Mouse (Mus musculus): ENCODE measurements around the gene Osbpl9.

The Osbpl9 gene

DNA sequence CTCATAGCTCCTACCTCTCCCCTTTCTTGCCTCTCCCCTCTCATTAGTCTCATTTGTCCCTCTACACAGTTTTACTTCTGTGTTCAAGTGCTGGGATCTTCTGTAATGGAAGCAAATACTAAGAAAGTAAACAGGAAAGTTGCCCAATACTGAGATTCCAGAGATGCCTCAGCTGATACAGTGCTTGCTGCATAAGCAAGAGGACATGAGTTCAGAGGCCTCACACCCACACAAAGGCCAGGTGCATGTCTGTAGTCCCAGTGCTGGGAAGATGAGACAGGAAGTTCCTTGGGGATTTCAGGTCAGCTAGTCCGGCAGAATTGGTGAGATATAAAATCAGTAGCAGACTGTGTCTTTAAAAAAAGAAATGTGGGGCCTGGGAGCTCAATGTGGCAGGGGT is 2.3 kb upstream of the Osbpl9 start:
- no peak for DNase-seq

DNA sequence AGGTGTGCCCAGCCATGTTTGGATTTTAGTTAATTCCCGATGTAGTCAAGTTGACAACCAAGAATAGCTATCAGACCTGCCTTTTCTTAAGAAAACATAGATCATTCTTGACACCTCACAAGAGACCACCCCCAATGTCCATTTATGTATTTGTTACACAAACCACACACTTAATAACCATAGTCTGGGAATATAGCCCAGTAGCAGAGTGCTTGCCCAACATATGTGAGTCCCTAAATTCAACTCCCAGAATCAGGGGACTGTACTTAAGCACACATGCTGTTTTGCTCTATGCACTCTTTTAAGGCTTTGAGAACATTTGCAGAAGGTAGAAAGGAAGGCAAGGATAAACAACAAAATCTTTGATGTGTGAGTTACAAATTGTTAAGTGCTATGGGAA is 1.9 kb upstream of the Osbpl9 start:
- no peak for DNase-seq

DNA sequence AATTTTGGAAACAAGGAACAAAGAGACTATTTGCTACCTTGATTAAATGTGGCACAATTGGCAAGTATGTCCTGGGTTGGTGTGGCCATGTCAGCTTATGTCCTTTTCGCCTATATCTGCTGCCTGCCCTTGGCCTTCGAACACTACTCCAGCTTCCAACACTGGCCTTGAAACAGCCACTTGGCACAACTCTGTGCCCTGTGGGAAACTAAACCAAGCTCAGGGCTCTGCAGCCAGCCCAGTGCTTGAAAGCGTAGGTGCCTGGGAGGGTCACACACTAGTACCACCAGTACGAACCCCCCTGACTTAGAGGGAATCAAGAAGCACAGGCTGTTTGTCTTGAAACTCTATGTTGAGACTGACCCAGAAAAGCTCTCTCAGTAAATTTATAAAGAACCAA is 3.0 kb downstream of the Osbpl9 start:
- DNase-seq = peak in 1 of 2 experiments; percentile 22

DNA sequence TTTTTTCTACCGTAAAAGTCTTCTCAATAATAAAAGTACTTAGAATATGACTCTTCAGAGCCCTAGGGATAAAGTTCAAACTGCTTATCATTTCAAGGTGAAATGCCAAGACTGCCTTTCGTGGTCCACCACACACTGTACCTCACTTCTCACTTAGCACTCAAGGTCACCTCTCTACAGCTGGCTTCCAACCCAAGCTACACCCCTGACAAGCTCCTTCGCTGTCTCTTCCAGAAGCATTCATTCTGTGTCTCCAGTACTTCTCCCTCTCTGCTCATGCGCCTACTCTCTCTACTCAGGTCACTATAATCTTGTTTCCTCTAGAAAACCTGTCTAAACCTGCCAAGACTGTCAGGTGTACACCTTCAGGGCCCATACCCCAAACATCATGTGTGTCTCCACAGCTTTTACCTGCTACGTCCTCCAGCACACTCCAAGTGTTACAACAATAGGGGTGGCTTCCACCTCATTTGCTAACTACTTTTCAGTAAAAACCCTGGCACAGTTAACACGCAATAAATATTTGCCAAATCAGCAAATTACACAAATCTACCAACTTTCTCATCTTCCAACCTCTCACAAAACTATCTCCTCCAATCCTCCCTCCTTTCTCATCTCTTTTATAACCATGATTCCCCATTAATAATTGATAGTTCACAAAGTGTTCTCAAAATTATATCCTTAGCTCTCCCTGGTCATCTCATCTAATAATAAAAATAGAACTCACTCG is 6.0 kb downstream of the Osbpl9 start:
- no peak for DNase-seq

DNA sequence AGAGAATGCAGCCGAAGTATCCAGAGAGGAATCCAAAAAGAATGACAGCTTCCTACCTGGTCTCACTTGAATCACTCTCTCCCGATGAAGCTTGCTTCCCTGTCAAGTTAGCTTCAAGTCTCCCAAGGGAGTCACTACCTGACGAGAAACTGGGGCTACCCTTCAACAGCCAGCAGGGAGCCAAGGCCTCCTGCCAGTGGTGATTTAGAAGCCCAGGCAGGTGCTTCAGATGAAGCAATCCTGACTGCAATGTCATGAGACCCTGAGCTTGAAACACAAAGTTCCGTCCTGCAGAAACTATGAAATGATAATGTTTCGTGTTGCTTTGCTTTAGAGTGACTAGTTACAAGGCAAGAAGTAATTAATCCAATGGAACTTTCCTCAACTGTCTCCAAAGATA is 8.2 kb downstream of the Osbpl9 start:
- DNase-seq = no peak

DNA sequence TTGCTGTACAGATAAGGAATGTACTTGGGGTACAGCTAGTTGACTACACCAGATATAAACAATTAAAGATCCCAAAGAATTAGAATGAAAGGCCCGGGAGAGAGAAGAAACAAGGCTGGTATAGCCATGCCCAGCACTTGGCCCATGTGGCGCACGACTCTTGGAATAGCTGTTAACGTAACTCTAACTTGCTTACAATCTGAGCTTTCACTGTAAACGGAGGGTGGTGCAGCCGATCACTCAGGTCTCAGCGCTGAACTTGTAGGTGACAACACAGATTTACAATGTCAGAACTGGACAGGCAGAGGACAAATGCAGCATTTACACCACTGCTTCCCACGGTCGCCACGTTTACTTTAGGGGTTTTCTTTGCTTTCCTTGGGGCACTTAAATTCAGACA is 10.5 kb downstream of the Osbpl9 start:
- DNase-seq = no peak

DNA sequence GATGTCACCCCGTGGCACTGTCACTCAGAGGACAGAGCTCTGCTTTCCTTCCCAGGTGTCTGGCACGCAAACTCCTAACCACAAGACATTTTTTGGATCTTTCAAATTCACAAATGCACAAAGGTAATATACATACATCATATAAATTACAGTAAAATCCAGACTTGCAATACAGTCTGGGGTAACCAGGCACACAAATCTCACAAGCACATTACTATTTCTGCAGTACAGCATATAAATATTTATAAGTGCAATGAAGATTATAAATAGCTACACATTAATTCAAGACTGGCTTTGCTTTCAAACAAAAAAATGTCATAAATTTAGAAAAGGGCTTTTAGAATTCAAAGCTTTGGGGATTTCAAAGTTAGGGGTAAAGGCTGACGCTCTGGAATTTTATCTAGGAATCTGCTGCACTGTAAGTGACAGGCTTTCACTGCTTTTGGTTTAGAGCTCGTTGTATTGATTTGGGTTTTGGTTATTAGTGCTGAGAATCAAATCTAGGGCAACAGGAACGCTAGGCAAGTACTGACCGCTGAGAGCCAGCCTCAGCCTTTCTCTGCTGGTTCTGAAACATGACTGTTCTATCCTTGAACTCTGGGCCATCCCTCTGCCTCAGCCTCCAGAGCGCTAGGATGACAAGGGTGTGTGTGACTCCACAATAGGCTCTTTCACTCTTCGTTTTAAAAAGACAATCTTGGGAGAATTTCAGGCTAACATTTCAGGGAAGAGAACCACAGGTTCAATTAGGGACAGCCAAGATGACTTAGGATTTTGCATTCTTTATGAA is 16.3 kb downstream of the Osbpl9 start:
- DNase-seq = no peak

DNA sequence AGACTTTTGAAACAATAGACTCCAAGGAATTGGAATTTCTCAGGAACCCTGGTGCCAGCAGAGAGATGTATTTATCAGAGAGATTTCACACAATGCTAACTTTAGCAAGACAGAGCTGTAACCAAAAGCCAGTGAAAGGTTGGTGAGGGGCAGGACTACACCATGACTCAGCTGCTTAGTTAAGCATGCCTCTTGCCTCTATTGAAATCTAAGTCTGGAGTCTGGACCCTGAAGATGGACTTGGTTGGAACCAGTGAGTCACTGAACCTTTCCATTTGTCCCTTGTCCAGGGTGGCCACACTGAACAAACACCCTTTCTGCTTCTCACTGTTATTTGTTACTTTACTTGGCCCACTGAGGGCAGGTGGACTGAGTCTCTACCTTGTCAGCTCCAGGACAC is 26.4 kb downstream of the Osbpl9 start:
- DNase-seq = no peak

DNA sequence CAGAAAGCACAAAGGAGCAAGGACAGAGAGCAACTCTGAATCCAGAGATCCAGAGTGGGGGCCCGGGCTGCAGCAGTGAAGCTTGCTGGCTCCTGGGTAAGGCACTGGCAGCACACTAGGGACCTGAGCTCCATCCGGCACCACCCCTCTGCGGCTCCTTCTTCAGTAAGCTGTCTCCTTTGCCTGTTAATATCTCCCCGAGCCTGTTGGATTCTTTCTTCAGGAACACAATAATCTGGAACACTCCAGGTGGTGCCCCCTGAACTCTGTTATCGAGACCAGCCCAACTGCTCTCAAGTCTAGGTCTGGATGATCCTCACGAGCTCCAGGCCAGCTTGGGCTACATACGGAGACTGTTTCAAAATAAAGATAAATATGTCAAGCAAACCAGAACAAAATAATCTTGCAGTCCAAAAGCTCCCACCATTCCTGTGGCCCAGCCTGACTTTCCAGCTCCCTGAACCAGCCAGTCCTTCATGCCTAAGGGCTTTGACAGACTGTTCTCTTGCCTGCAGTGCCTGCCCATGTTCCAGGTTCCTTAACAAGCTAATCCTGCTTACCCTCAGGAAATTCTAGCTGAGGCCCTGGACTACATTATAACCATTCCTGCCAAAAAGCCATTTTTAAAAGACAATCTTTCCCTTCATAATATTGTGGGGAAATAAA is 28.2 kb downstream of the Osbpl9 start:
- peak; percentile 25 to 30 for DNase-seq

DNA sequence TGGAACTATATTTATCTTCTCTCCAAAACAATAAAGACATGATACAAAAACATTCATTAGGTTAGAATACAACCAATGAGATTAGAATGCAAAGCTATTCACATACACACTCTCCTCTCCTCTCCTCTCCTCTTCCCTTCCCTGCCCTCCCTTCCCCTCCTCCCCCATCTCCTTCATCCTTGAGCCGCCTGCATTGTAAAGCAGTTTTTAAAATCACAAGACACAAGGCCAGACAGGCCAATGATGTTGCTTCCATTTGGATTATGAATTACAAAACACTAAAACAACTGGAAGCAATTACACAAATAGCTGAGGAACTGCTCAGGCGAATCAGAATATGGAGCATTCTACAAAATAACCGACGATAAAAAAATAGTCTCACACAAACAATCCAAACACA is 28.7 kb downstream of the Osbpl9 start:
- DNase-seq = no peak

DNA sequence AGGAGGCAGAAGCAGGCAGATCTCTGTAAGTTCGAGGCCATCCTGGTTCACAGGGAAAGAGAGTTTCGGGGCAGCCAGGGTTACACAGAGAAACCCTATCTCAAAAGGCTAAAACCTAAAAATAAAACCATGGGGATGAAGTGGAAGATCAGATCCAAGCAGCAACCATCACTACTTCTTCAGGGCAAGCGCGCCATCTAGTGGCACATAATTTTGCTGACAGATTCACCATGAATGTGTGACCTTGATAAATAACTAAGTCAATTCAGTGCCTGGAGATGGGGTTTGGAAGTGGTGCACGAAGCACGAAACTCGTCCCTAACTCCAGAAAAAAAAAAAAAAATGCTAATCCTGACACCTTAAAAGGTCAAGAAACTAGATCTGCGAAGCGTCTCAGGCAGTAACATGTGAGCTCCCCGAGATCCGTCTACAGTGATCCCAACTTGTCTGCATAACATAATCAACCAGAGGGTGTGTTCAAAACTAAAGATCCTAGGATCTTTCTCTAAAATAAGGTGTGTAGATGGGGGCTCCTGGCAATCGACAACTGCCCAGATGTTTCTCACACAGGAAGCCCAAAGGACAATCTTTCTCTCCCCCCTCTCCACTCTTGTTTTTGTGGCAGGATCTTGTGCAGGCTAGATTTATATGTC is 36.4 kb downstream of the Osbpl9 start:
- DNase-seq = peak; percentile 86 to 92

DNA sequence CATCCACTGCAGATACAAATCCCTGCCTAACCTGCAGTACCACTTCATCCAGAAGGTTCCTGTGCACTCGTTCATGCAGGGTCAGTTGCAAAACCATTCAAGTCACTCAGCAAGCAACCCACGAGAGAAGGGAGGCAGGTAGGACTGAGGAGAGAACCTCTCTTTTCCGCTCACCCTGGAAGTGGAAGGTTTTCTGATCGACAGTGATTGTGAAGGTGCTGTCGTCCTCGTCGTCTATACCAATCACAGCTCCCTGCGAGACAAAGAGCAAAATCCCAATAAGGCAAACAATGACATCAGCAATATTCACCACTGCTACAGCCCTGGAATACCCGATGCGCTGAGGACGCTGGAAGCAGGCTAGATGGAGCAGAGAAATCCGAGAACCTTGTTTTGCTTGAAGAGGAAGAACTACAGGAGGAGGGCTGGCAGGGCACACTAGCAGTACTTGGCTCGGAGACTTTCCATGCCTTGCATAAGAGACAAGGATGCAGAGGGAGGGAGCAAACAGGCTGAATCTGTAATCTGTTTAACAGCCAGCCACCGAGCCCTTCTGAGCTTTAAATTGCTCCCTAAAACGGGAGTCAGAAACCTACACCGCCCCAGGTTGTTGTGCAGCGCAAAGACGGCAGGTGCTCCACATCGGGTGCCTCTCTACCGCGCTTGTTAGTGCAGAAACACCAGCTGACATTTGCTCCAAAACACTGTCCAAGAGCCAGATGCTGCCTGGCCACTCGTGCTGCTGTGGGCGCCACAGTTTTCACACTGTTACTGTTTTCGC is 45.4 kb downstream of the Osbpl9 start:
- peak; percentile 60 to 66 for DNase-seq

DNA sequence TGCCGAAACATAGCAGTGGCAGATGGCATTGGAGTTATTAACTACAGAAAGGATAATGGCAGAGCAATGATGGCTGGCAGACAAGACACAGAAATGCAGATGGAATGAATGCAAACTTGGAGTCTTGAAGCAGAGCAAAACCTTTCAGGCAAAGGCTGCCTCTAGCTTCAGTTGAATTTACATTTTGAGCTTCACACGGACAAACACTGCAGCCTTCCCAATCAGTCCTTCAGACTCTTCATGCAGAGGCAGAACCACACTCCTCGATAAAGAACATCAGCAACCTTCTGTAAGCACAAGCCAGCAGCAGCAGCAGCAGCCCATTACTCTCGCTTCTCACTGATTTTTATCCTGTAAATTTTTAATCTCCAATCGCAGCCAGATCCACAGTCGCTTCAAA is 46.0 kb downstream of the Osbpl9 start:
- DNase-seq = peak; percentile 31 to 53

DNA sequence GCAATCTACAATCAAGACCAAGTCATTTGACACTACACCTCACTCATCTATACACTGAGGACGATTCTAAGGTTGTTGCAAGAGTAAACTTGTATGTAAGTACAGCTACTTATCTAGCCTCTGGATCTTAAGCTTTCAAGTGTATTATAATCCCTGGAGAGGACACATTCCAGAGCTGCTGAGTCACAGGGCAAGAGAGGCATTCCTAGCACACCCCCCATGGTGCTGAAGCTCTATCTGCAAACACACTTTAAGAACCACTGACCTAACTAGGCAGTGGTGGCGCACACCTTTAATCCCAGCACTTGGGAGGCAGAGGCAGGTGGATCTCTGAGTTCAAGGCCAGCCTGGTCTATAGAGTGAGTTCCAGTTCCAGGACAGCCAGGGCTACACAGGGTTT is 51.9 kb downstream of the Osbpl9 start:
- DNase-seq = no peak

DNA sequence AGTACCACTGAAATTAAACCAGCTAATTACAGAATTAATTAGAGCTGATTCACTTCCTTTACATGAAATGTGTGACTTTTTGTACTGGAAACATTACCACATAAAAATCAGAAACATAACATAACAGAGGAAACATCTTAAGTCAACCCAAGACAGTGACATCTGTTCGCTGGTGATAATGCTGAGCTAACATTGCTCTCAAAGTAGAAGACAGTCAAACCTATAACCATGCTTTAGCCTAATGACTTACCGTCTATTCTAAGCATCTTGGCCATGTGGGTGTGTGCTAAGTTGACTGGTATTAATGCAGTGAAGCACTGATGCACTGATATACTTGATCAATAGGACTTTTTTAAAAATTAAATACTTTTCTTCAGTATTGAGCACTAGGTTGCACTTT is 52.7 kb downstream of the Osbpl9 start:
- DNase-seq = no peak

DNA sequence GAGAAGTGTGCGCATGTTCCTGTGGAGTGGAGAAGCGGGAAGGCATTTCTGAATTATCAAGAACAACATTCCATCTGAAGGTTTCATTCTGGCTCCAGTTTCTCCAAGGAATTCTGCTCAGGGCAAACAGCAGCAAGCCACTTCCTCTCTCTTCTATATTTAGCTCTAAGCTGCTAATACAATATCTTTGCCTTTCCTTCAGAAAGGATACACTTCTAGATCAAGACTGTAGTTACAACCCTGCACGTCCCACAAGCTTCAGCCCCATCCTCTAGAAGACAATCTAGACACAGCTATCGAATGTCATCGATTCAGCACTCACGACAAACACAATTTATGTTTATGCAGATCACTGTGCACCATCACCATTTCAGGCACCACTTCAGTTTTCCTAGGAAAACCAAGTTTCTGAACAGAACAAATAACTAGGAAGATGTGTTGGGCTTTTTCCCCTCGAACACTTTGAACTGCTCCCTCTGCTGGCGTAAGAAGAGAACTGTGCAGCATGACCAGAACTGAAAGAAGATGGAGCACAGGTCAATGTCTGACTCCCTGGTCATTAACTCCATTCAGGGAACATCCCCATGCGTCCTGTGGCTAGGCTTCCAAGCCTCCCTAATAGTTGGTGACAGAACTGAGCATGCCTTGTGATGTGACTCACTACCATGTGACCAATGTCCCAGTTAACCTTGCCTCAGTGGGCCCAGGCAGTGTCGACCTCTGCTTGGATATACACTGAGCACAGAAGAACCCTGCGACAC is 54.6 kb downstream of the Osbpl9 start:
- peak; percentile 41 to 61 for DNase-seq

DNA sequence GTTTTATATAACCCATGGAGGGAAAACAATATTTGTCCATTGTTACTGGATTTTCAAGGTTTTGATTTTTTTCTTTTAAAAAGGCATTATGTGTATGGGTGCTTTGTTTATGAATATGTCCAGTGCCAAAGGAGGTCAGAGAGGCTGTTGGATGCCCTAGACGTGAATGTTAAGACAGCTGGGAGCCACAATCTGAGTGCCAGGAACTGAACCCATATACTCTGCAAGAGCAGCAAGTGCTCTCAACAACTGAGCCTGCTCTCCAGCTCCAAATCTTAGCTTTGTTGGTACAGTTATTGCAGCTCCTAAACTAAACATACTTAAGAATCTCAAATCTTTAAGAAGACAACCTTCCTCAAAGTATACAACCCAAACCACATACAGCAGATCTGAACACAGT is 59.0 kb downstream of the Osbpl9 start:
- DNase-seq = no peak

DNA sequence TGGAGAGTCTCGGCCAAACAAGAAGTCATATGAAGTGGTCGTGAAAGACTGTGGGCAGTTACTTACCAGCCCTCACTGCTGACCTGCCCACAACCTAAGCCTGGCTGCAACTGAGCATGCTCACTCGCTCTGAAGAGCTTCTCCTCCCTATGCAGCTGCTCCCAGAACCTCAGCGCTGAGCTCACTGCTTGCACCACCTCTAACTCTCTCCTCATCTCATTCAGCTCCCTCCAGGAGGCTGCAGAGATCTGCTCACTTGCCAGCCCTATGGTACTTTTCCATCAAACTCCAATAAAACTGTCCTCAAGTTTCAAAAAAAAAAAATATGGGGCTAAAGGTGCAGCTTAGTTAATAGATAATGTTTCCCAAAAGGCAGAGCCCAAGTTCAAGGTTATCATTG is 63.5 kb downstream of the Osbpl9 start:
- no peak for DNase-seq

DNA sequence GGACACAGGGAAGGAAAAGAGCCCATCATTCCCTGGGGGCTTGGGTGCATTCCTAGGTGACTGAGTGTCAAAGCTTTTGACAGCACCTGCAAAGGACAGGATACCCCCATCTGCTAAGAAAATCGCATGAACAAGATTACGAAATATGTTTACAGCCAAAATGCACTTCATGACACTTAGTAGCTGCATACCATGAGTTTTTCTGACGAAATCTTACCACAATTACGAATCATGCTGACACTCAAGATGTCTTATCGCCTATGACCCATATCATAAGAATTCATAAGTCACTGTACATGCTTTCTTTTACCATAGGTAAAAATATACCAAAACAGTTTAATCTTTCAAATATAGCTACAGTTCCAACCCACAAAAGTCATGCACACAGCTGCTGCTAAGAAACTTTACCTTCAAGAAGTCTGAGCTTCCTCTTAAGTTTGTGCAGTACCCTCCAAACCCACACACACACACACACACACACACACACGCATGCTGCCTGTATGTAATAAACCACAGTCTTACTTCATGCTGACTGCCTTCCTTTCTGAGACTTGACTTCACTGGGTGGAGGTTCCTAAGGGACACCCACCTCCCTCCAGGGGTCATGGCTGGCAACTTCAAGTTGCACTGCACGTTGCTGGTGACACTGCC is 65.5 kb downstream of the Osbpl9 start:
- no peak for DNase-seq

DNA sequence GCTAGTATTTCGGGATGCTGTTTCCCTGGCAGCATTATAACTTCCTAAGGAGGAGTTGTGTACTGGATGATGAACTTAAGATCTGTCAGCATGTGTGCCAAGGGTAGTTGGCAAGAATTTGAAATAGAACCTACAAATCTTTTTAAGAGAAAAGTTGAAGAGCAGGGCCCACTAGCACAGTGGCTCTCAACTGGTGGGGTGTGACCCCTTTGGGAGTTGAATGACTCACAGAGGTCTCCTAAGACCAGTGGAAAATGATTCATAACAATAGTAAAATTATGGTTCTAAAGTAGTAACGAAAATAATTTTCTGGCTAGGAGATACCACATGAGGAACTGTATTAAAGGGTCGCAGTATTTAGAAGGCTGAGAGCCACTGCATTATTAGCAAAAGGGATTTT is 67.1 kb downstream of the Osbpl9 start:
- no peak for DNase-seq

DNA sequence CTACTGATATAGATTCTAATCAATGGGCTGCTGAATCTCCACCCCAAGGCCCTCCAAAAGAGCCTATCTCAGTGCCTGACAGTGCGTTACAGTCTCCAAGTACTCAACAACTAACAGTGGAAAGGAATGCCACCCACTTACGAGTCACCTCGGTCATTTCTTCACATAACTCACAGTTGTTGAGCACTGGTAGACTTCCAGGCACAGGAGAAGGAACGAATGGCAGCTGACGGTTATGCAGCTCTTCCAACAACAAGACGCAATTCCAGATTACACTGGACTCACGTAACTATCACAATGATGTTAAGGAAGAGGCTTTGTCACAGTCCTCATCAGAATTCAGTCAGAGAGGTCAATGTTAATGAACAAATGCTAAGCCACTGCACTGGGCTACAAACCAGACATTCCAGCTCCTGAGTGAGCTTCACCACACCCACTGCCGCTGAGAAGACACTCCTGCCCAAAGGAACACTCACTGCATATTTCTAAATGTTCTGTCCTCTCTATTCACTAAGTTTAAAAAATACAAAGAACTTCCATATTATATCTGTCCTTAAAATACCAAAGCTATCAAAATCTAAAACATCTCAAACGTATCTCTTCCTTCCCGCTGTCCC is 70.7 kb downstream of the Osbpl9 start:
- no peak for DNase-seq
